Mouse (Mus musculus) lung, postnatal 25 days (tissue): ENCODE data around the gene Pcyt1a.
"Not testable (repeated sequence)": the region's sequence is repeated elsewhere in the genome, so short reads cannot be mapped to it uniquely, and the experiment has no call there.

ENCODE experiments used
- DNase-seq: peaks from one replicate; pipeline ENCODE4 v3.0.0; 2022; ENCODE audit warnings: low spot score

The Pcyt1a gene

DNA sequence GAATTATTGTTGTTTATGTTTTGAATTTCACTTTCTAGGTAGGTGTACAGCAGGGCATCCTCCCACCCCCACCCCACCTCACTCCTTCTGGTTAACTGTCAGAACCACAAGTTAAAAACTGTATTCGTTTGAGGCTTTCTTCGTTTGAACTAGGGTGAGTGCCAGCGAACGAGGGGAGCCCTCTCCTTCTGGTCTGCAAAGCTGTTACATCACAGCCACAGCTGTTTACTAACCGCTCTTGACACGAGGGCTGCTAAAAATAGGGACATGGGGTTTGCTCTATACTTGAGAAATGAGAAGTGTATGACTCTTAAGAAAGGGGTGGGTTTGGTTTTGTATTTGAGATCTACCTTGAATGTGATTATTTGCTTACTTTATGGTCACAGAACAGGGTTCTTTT, 3.3 kb downstream of the Pcyt1a start:
- peak; percentile 91 for DNase-seq

DNA sequence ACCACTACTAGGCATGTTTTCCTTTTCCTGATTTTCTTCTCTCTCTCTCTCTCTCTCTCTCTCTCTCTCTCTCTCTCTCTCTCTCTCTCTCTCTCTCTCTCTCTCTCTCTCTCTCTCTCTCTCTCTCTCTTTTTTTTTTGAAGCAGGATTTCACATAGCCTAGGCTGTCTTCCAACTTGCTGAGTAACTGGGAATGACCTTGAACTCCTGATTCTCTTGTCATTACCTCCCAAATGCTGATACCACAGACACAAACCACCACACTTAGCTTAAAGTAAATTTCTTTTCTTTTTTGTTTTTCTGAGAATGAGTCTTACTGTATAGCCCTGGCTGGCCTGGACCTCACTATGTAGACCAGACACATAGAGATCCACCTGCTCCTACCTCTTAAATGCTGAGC, 4.0 kb downstream of the Pcyt1a start:
- DNase-seq = no peak

DNA sequence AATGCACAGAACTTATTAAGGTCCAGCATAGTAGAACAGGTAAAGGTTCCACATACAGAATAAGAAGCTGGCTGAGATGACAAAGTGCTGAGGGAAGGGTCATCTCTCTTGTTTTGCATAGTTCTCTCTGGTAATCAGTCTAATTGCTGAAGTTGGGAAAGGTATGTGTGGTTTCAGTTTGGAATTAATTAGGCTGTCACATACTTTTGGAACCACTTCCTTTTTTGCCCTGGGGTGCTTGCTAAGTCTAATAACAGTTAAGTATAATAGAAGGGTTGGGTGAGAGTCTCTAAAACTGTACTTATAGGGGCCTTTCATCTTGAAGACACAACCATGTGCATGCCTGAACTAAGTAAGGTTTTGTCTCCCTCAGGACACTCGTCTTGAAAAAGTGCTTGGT, 5.9 kb downstream of the Pcyt1a start:
- no peak for DNase-seq

DNA sequence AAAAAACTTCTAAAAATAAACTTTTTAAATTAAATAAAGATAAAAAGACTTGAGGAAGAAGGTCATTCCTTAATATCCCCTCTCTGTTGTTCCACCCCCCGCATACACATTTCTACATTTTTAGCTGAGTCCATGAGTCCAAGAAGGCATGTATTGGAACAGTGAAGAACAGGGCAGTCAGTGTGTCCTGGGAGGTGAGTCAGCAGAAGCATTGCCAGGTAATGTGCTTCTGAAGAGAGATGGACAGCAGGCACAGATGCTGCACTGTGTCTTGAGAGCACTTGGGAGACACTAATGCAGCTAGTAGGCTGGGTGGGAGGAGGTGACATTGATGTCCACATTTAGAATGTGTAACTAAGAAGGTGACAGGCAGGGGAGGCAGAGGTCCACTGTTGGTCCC, 6.5 kb downstream of the Pcyt1a start:
- no peak for DNase-seq

DNA sequence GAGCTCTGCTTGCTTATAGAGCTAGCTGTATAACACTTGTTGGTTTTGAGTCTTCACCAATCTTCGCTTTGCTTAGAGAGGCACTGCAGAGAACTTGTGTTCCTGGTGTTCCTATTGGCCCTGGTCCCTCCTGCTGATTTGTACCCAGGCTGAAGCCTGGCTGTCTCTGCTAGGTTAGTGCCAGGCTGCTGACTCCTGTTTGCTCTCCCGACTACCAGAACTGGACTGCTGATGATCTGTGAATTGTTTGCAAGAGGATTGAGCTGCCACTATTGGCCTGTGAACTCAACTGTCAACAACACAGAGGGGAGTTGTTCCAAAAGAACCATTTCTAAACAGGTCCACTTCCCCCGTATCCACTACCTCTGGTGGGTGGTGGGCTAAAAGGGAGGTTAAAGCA, 10.7 kb downstream of the Pcyt1a start:
- DNase-seq = no peak

- DNase-seq = not testable (repeated sequence)
Observed at GRCm38 (mm10) chr16:32444615-32445014, 13.9 kb downstream of the Pcyt1a start.

- DNase-seq = no peak
Observed at GRCm38 (mm10) chr16:32445558-32445957, 14.8 kb downstream of the Pcyt1a start.

DNA sequence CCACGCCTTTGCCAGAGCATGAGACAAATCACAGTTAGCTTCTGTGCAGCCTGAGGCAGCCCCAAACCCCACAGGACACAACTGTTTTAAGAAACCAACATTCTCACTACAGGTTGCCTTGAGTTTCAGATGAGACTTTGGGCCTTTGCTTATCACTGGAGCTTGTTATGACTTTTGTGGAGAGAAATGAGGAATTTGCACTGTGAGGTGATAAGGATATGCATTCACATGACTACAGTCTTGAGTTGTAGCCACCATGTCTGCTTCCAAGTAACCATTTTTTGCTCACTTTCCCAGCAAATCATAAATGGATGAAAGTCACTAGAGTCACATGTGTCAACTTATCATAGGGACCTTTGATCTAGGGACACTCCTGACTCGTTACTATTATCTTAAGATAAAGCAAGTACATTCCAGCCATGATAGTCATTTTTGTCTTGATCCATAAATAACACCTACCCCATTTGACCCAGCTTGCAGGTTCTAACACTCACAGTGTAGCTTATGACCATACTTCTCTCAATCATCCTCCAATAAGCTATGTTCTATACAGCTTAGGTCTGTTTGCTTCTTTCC, 15.9 kb downstream of the Pcyt1a start:
- no peak for DNase-seq

DNA sequence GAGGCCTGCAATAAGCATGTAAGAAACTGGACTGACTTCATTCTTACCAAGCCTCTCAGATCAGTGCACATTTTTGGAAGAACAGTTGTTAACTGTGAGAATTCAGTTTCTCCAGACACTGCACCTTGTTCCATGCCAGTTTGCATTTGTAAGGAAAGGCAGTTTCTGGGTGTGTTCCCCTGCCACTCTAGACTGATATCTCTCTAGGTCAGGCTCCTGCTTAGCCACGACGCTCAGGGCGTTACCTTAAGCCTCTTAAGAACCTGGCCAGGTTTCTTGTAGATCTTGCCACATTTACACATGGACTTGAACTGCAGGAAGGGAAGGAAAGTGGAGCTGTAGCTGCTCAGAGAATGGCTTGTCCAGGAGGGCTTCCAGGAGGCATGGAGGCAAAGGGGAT, 18.9 kb downstream of the Pcyt1a start:
- DNase-seq = peak; percentile 23

DNA sequence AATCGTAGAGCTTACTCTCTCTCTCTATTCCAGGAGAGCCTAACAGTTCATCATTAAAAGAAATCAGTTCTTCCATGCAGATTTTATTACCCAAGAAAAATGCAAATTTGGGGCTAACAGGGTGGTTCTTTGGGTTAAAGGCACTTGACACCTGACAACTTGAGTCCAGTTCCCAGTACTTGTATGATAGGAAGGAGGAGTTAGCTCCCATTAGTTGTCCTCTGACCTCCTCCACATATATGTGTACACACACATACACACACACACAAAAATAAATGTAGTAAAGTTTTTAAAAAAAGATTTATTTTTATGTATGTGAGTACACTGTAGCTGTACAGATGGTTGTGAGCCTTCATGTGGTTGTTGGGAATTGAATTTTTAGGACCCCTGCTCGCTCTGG, 19.4 kb downstream of the Pcyt1a start:
- no peak for DNase-seq

GRCm38 (mm10) chr16:32453102-32453501, 22.4 kb downstream of the Pcyt1a start:
- no peak for DNase-seq

GRCm38 (mm10) chr16:32454646-32455045, 23.9 kb downstream of the Pcyt1a start:
- no peak for DNase-seq

GRCm38 (mm10) chr16:32456086-32456485, 25.4 kb downstream of the Pcyt1a start:
- no peak for DNase-seq

GRCm38 (mm10) chr16:32456761-32457160, 26.0 kb downstream of the Pcyt1a start:
- DNase-seq = no peak

DNA sequence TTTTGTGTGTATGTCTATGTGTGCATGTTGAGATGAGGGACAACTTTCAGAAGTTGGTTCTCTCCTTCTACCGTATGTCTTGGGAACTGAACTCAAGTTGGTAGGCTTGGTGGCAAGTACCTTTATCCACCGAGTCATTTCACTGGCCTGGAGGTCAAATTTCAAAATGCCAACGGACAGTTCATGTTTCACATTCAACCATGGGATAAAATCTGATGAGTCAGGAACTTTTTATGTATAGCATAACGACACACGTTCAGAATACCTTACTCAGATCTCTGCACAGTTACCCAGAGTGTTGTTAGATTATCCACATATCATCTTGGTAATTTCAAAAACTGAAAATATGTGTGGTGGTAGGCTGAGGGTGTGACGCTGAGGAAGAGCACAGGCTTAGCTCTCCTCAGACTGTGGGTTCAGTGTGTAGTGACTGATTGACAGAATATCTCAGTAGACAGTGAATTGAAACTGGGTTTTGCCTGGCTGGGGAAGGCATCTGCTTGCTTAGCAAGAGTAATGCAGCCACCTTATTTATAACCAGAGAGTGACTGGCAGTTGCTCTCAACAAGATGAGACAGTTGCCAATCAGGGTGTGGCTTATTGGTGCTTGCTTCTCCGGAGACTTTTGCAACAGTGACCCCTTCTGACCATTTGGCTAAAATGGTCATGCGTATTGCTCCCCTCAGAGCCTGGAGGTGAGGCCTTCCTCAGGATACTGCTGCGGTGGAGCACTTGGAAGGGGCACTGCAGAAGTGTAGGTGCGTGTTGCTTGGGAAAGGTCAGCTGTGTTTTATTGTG, 27.1 kb downstream of the Pcyt1a start:
- peak; percentile 81 for DNase-seq

- DNase-seq = no peak
Observed at GRCm38 (mm10) chr16:32460518-32460917, 29.8 kb downstream of the Pcyt1a start.

DNA sequence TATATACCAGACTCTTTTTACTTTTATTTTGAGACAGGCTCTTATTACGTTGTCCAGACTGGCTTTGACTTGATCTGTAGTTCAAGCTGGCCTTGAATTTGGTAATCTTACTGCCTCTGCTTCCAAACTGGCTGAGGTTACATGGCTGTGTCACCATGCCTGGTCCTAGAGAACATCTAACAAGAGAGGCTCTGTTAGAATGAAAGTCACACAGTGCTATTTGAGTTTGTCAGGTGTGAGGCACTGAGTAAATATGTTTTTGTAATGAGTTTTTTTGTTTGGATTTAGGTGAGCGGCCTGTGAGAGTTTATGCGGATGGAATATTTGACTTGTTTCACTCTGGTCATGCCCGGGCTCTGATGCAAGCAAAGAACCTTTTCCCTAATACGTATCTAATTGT, 31.0 kb downstream of the Pcyt1a start:
- DNase-seq = no peak

GRCm38 (mm10) chr16:32462950-32463349, 32.2 kb downstream of the Pcyt1a start:
- no peak for DNase-seq

DNA sequence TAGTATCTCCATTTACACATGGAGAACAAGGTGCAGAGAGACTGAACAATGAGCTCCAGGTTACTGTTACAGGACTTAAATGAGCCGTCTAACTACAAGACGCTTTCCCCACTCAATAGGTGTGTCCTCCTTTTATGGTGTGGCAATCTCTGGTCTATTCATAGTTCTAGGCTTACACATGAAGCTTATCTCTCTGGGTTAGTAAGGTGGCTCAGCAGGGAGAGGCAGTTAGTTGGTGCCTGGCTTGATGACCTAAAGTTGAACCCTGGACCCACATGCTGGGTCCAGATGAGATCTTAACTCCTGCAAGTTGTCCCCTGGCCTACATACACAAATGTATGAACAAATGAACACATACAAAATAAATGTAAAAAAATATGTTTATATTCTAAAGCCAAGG, 32.7 kb downstream of the Pcyt1a start:
- DNase-seq = no peak

DNA sequence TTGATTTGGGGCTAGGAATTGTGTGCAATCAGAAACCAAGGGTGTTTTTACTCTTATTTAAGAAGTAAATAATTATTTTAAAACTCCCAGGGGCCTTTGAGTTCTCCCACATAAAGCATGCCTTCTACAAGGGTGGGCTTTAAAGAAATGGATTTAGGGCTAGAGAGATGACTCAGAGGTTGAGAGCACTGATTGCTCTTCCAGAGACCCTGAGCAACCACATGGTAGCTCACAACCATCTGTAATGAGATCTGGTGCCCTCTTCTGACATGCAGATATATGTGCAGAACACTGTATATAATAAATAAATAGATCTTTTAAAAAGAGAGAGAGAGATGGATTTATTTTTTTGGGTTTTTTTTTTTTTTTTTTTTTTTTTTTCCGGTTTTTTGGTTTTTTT, 34.2 kb downstream of the Pcyt1a start:
- DNase-seq = no peak

DNA sequence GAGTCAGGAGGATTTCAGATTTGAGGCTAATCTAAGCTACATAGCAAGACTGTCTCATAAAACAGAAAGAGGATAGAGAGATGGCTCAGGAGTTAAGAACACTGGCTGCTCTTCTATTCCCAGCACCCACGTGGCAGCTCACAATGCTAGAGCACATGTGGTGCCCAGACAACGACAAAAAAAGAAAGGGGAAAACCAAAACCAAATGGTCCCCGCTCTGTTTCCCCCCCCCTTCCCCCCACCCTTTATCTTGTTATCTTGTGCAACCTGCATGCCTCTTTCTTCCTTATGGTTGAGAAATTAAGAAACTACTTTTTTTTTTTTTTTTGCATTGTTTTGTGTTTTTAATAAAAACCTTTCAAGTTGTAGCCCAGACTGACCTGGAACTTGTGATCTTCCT, 37.8 kb downstream of the Pcyt1a start:
- DNase-seq = no peak

- DNase-seq = no peak
Observed at GRCm38 (mm10) chr16:32469404-32470105, 38.8 kb downstream of the Pcyt1a start.

GRCm38 (mm10) chr16:32472276-32473015, 41.7 kb downstream of the Pcyt1a start:
- DNase-seq = no peak
